Mouse (Mus musculus) intestine, embryonic 14.5 days (tissue): ENCODE results near the gene C1qtnf12. TPM values are rescaled to one million over a fixed set of nuclear protein-coding genes. Genes with fewer than 3 reads are reported as not detected.

Source experiments
- ATAC-seq: fragments of 200-750 bp; cut with Nextera tagmentation; replicated peaks from 2 replicates; pipeline ENCODE4 v1.8.0; 2017; ENCODE audit warnings: low read depth, moderate number of reproducible peaks, moderate TSS enrichment, moderate library complexity; ENCODE audit not compliant: low FRiP score, low TSS enrichment
- DNase-seq: peaks from one replicate; pipeline ENCODE4 v3.0.0-alpha.2; 2018; ENCODE audit warnings: low spot score
- H3K27ac ChIP-seq: fragments of 300-500 bp; sonication (generic); 2 replicates; pipeline ENCODE4 v1.5.1; 2014; ENCODE audit warnings: low read depth, mild to moderate bottlenecking, control low read depth
- H3K27me3 ChIP-seq: fragments of 300-500 bp; sonication (generic); replicated peaks from 2 replicates; pipeline ENCODE4 v1.6.1; 2014; ENCODE audit warnings: low read length, control low read depth; ENCODE audit not compliant: control insufficient read depth, insufficient read depth
- H3K36me3 ChIP-seq: fragments of 300-500 bp; sonication (generic); 2 replicates; pipeline ENCODE4 v1.6.1; 2014; ENCODE audit warnings: low read length, control low read depth; ENCODE audit not compliant: control insufficient read depth, insufficient read depth
- H3K4me1 ChIP-seq: fragments of 300-500 bp; sonication (generic); replicated peaks from 2 replicates; pipeline ENCODE4 v1.6.1; 2014; ENCODE audit warnings: low read length, control low read depth, mixed read lengths; ENCODE audit not compliant: control insufficient read depth, insufficient read depth
- H3K4me2 ChIP-seq: fragments of 300-500 bp; sonication (generic); 2 replicates; pipeline ENCODE4 v1.6.1; 2014; ENCODE audit warnings: low read length
- H3K4me3 ChIP-seq: fragments of 300-500 bp; sonication (generic); 2 replicates; pipeline ENCODE4 v1.5.1; 2014; ENCODE audit warnings: low read depth, low read length, control low read depth, mixed read lengths
- H3K9ac ChIP-seq: fragments of 300-500 bp; sonication (generic); 2 replicates; pipeline ENCODE4 v1.6.1; 2014; ENCODE audit warnings: mild to moderate bottlenecking, low read length
- H3K9me3 ChIP-seq: fragments of 300-500 bp; sonication (generic); 2 replicates; pipeline ENCODE4 v1.6.1; 2016; ENCODE audit warnings: low read length, control low read depth; ENCODE audit not compliant: control insufficient read depth
- WGBS: fragments of 180-500 bp; shearing (Covaris S2); extraction: QIAGEN DNeasy Blood & Tissue Kit; methylation state at CpG from one replicate; pipeline ENCODE4 v1.1.7; 2014; 5-methylcytosine and 5-hydroxymethylcytosine counted together
- polyA plus RNA-seq: library from polyadenylated mRNA; unstranded; fragments of >200 nt; fragmentation: Nextera tagmentation; extraction: Ambion mirVana; gene quantifications from 2 replicates; pipeline ENCODE4 v1.2.1, GENCODE M21; 2014

The C1qtnf12 gene
- 55.5 and 56.1 TPM in 2 replicates for polyA plus RNA-seq

DNA sequence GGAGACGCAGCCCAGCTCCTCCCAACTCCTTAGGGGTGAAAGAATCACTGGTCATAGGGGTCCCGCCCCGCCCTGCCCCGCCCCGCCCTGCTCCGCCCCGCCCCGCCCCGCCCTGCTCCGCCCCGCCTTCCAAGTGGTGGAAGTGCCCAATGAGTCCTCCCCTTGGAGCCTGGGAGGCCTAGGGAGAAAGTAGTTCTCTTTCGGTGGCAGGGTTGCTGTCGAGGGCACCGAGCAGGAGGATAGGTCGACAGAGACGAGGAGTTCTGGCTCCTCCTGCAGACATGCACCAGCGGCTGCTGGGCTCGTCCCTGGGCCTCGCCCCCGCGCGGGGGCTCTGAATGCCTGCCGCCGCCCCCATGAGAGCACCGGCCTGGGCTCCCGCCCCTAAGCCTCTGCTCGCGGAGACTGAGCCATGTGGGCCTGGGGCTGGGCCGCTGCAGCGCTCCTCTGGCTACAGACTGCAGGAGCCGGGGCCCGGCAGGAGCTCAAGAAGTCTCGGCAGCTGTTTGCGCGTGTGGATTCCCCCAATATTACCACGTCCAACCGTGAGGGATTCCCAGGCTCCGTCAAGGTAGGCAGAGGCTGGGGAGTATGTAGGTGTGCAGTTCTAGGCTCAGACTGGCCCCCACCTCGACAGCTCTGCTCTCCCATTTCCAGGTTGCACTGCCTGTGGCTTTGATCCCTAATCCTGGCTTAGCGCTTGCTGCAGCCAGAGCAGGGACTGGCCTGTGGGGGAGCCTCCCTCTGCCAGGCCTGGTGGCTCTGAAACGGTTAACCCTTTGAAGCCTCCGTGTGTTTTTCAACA, at the start of gene C1qtnf12:
C1qtnf12 (plus strand) TSS at position 152 of the 805 bp plus-strand sequence.
- ATAC-seq (peak; percentile 77), DNase-seq (peak; percentile 73)
- peaks cover 17% of the 10 kb centered on the region for H3K4me1 ChIP-seq
- peak within 1 kb of the TSS; percentile 58 for H3K9ac ChIP-seq
- peak within 1 kb of the TSS; percentile 36; the same call in 1 of the 2 replicates for H3K27ac ChIP-seq
- 1% methylated on average over 42 of the region's 42 CpGs for WGBS
- H3K36me3 ChIP-seq, result peaks cover 41% of the 10 kb centered on the region
- peak within 1 kb of the TSS; percentile 52 for H3K4me3 ChIP-seq
- peak within 1 kb of the TSS; percentile 93 for H3K4me2 ChIP-seq
- no peaks in the 10 kb centered on the region for H3K27me3 ChIP-seq
- H3K9me3 ChIP-seq, result no peaks in the 10 kb centered on the region

DNA sequence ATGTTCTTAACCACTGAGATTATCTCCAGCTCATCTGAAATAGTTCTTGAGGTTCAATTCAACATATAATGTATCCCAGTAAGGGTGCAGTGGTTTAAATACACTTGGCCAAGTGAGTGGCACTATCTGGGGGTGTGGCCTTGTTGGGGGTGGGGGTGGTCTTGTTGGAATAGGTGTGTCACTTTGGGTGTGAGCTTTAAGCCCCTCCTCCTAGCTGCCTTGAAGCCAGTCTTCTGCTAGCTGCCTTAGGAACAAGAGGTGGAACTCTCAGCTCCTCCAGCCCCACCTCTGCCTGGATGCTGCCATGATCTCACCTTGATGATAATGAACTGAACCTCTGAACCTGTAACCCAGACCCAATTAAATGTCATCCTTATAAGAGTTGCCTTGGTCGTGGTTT, 30.1 kb upstream of the C1qtnf12 start:
- Histone ChIP-seq H3K4me2 (no peak overlapping the region), H3K9ac (no peak overlapping the region), H3K9me3 (no peaks in the 10 kb centered on the region), H3K4me1 (no peaks in the 10 kb centered on the region), H3K27me3 (no peaks in the 10 kb centered on the region), H3K36me3 (no peaks in the 10 kb centered on the region), H3K4me3 (no peak overlapping the region), H3K27ac (no peak overlapping the region)
- 61% methylated on average over 1 of the region's 1 CpGs for WGBS
- ATAC-seq (no peak), DNase-seq (no peak)

DNA sequence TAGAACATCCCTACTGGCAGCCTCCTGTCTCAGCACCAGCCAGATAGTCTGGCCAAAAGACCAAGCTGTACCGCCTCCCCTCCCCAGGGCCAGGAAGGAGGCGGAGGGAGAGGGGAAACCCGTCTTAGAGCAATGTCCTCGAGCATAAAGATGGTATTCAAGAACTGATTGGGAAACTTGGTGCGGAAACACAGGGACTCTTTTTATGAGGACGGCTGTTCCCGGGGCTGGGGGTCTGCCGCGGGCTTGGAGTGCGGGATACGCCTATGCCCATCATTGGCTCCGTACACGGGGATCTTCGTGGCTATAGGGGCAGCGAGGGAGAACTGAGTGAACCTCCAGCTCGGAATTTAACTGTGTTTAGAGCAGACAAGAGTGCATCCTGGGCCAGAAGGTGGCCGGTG, 19.1 kb upstream of the C1qtnf12 start:
- Histone ChIP-seq H3K4me3 (peak overlapping the region; percentile 91), H3K4me1 (peaks cover 15% of the 10 kb centered on the region), H3K4me2 (peak overlapping the region; percentile 98), H3K9ac (peak overlapping the region; percentile 71), H3K36me3 (peaks cover 16% of the 10 kb centered on the region), H3K9me3 (no peaks in the 10 kb centered on the region), H3K27ac (peak overlapping the region; percentile 82), H3K27me3 (no peaks in the 10 kb centered on the region)
- WGBS, result under 1% methylated on average over 17 of the region's 17 CpGs
- no peak for DNase-seq
- peak; percentile 30 for ATAC-seq

DNA sequence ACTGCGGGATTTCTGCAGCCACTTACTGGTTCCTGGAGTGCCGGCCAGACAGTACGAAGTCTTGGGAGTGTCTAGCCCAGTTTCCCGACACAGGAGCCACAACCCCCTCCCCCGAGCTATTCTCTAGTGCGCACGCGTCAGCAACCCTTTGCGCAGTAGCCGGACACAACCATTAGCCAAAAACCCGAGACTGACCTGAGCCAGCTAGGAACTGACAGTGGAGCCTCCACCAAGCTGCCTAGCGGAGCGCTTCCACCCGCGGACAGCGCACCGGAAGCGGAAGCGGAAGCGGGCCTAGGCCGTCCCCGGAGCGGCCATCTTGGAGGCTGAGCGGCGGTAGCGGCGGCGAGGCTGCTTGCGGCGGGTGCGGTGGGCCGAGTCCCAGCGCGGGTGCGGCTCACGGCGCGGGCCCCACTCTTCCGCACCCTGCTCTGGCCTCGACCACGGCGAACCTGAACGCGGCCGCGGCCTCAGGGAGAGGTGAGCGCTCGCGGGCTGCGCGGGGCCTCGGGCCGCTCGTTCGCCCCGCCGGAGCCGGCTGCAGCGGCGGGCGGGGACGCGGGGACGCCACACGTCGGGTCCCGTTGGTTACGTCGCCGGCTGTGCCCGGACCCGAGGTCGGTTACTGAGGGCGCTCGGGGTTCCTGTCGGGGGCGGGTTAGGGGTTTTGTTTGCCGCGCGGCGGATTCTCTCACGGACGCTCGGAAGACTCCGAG, 18.4 kb upstream of the C1qtnf12 start, which contains the start of gene Ube2j2:
Ube2j2 (plus strand) TSS at position 298 of the 716 bp plus-strand sequence.
- H3K4me3 ChIP-seq, result peak within 1 kb of the TSS; percentile 91
- H3K4me2 ChIP-seq, result peak within 1 kb of the TSS; percentile 98
- H3K9ac ChIP-seq, result peak within 1 kb of the TSS; percentile 88
- H3K36me3 ChIP-seq, result peaks cover 22% of the 10 kb centered on the region
- no peaks in the 10 kb centered on the region for H3K9me3 ChIP-seq
- DNase-seq (peak; percentile 99), ATAC-seq (peak; percentile 99)
- H3K4me1 ChIP-seq, result peaks cover 15% of the 10 kb centered on the region
- H3K27me3 ChIP-seq, result no peaks in the 10 kb centered on the region
- H3K27ac ChIP-seq, result peak within 1 kb of the TSS; percentile 82
- WGBS, result under 1% methylated on average over 80 of the region's 85 CpGs

DNA sequence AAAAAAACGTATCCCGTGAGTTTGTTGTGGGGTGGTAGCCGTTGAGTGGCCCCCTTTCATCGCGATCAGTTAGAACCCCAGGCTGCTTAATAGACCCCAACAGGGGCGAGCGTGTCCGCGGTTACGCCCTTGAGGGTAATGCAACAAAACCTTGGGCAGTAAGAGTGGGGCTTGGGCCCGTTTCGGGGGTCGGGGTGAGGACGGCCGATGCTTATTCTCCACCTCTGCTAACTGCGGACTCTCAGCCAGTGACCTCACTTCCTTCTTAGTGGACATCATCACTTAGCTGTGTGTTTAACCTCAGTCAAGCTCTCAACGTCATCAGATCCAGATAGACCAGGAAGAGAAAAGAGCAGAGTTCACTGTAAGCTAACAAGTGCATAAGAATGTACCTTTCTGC, 17.8 kb upstream of the C1qtnf12 start:
- 0% methylated on average over 17 of the region's 17 CpGs for WGBS
- ATAC-seq (0 out of 2 replicates have a peak, but pooled peaks have one; percentile 13), DNase-seq (peak; percentile 65)
- H3K4me1 ChIP-seq, result peaks cover 15% of the 10 kb centered on the region
- H3K27ac ChIP-seq, result peak overlapping the region; percentile 65; the same call in 1 of the 2 replicates
- H3K4me3 ChIP-seq, result peak overlapping the region; percentile 91
- H3K36me3 ChIP-seq, result peaks cover 25% of the 10 kb centered on the region
- no peaks in the 10 kb centered on the region for H3K9me3 ChIP-seq
- H3K4me2 ChIP-seq, result peak overlapping the region; percentile 69
- no peaks in the 10 kb centered on the region for H3K27me3 ChIP-seq
- peak overlapping the region; percentile 88 for H3K9ac ChIP-seq

DNA sequence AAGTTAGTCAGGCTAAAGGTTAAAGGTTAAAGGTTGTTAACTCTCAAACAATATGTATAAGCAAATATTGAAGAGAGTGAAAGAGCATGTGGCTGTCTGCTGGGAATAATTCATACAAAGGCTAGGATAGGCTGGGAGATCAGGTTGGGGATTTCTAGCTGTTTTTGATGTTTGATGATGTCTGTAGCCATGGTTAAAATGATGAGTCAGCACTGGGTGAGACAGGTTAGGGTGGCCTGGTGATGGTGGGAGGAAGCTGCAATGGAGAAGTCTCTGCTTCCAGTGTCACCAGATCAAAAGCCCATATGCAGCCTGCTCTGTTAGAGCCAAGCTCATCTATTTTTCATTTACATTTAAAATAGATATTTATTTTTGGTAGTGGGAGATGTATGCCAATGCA, 15.0 kb upstream of the C1qtnf12 start:
- Histone ChIP-seq H3K27ac (no peak overlapping the region), H3K4me2 (no peak overlapping the region), H3K36me3 (peaks cover 53% of the 10 kb centered on the region), H3K9me3 (no peaks in the 10 kb centered on the region), H3K9ac (no peak overlapping the region), H3K27me3 (no peaks in the 10 kb centered on the region), H3K4me1 (peaks cover 15% of the 10 kb centered on the region), H3K4me3 (no peak overlapping the region)
- ATAC-seq (no peak), DNase-seq (no peak)

GRCm38 (mm10) chr4:155955491-155955890, 6.6 kb upstream of the C1qtnf12 start:
- no peak overlapping the region for H3K4me3 ChIP-seq
- ATAC-seq (no peak), DNase-seq (no peak)
- 90% methylated on average over 6 of the region's 6 CpGs for WGBS
- H3K9me3 ChIP-seq, result no peaks in the 10 kb centered on the region
- H3K27ac ChIP-seq, result no peak overlapping the region
- H3K27me3 ChIP-seq, result no peaks in the 10 kb centered on the region
- H3K9ac ChIP-seq, result no peak overlapping the region
- H3K4me1 ChIP-seq, result no peaks in the 10 kb centered on the region
- H3K36me3 ChIP-seq, result peaks cover 84% of the 10 kb centered on the region
- H3K4me2 ChIP-seq, result no peak overlapping the region

DNA sequence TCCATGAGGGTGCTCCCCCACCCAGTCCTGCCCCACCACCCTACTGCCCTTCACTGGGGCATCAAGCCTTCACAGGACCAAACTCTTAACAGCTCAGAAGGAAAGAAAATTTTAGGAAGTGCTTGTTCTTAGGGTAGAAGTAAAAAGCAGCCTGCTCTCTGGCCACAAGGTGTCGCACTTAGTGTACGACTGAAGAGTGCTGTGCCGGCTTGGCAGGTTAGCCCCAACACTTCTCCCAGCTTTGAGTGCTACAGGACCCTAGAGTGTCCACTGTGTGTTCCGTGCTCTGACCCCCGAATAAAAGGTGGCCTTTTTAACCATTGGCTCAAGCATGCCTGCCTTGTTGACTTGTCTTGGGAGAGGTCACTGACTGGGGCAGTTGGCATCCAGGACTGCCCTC, 2.8 kb upstream of the C1qtnf12 start:
- Histone ChIP-seq H3K27ac (no peak overlapping the region), H3K4me3 (no peak overlapping the region), H3K9me3 (no peaks in the 10 kb centered on the region), H3K4me1 (peaks cover 17% of the 10 kb centered on the region), H3K27me3 (no peaks in the 10 kb centered on the region), H3K9ac (no peak overlapping the region), H3K4me2 (no peak overlapping the region), H3K36me3 (peaks cover 54% of the 10 kb centered on the region)
- WGBS, result 7% methylated on average over 5 of the region's 5 CpGs
- DNase-seq (peak; percentile 83), ATAC-seq (no peak; the same call in 1 of the 2 replicates)
